Comparison of ENCODE assay signal across 14 mouse cellular contexts in genomic region chr19:3962469-3962868, GRCm38 (mm10). TPM values are rescaled to one million over a fixed set of nuclear protein-coding genes. Genes with fewer than 3 reads are reported as not detected.
DNase-seq lines count a peak whose midpoint lies in the region; ATAC-seq and TF ChIP-seq lines count a peak whose summit lies in the region.
"Had no signal": no experiment of that assay in that cellular context is flagged by ENCODE, and none has a peak within 500 bp of the region (broad histone marks: within the 10 kb centered on the region; RNA-seq: fewer than 3 reads in every experiment).

No protein-coding gene starts in this region.

- no peak overlapping the region for H3K4me3 ChIP-seq in layer of hippocampus, adult 2 months
- H3K4me3 ChIP-seq in ES-Bruce4 (ENCODE audit: low read depth, low read length), result no peak overlapping the region
- H3K4me3 ChIP-seq in liver, postnatal 0 days (ENCODE audit: low read depth, low read length), result no peak overlapping the region
- H3K4me3 ChIP-seq: limb, embryonic 13.5 days had no signal

- TF ChIP-seq POLR2A in ES-Bruce4 (IDR thresholded peaks at IDR 0.05; ENCODE audit: insufficient read depth, low read length), result no peak

- no peaks in the 10 kb centered on the region for H3K36me3 ChIP-seq in ES-Bruce4 (ENCODE audit: control insufficient read depth, insufficient read depth, low read length, poor library complexity, severe bottlenecking)
- no peaks in the 10 kb centered on the region for H3K36me3 ChIP-seq in liver, postnatal 0 days (replicated peaks; ENCODE audit: insufficient read depth, low read length)
- H3K36me3 ChIP-seq: limb, embryonic 13.5 days had no signal

- DNase-seq in CD4-positive, CD25-positive, alpha-beta regulatory T cell, adult 2 months (ENCODE audit: low read depth, low spot score), result peak; percentile 38
- DNase-seq in layer of hippocampus, adult 2 months (ENCODE audit: low spot score in 2 of 2), result no peak
- no peak for DNase-seq in layer of hippocampus, postnatal 36 days
- no peak for DNase-seq in liver, postnatal 0 days
- DNase-seq: adrenal gland, postnatal 25 days had no signal

- no peak overlapping the region for H3K4me2 ChIP-seq in liver, postnatal 0 days (ENCODE audit: low read depth, low read length)
- H3K4me2 ChIP-seq: limb, embryonic 13.5 days; midbrain, embryonic 11.5 days had no signal

- no peaks in the 10 kb centered on the region for H3K27me3 ChIP-seq in ES-Bruce4 (ENCODE audit: control insufficient read depth, insufficient read depth, low read length, poor library complexity, severe bottlenecking)
- no peaks in the 10 kb centered on the region for H3K27me3 ChIP-seq in liver, postnatal 0 days (ENCODE audit: insufficient read depth, low read length)
- H3K27me3 ChIP-seq: limb, embryonic 13.5 days had no signal

- WGBS in liver, postnatal 0 days (ENCODE audit: insufficient replicate concordance), result 13% methylated on average over 2 of the region's 2 CpGs

- ATAC-seq in CD4-positive, CD25-positive, alpha-beta regulatory T cell, adult 4 months, result no peak
- ATAC-seq in liver, postnatal 0 days, result no peak
- no peak for ATAC-seq in activated CD4-positive, CD25-positive, alpha-beta regulatory T cell, adult 4 months
- ATAC-seq in erythroid progenitor cell, adult 5-6 weeks (replicated peaks; ENCODE audit: low FRiP score, poor library complexity, severe bottlenecking), result no peak

- H3K4me1 ChIP-seq in ES-Bruce4 (ENCODE audit: control insufficient read depth, insufficient read depth, low read length), result no peaks in the 10 kb centered on the region
- H3K4me1 ChIP-seq in liver, postnatal 0 days (ENCODE audit: insufficient read depth), result no peaks in the 10 kb centered on the region
- H3K4me1 ChIP-seq: limb, embryonic 13.5 days had no signal

- no peak overlapping the region for H3K9ac ChIP-seq in ES-Bruce4 (ENCODE audit: low read depth, poor library complexity, severe bottlenecking)
- H3K9ac ChIP-seq in liver, postnatal 0 days (replicated peaks), result no peak overlapping the region
- H3K9ac ChIP-seq: limb, embryonic 13.5 days had no signal

- no peak overlapping the region for H3K27ac ChIP-seq in layer of hippocampus, adult 2 months
- no peak overlapping the region for H3K27ac ChIP-seq in ES-Bruce4 (ENCODE audit: insufficient read depth, low read length)
- no peak overlapping the region for H3K27ac ChIP-seq in liver, postnatal 0 days (ENCODE audit: low read depth)
- H3K27ac ChIP-seq: limb, embryonic 13.5 days had no signal

- H3K9me3 ChIP-seq in ES-Bruce4 (replicated peaks; ENCODE audit: control insufficient read depth, insufficient read depth, low read length, poor library complexity, severe bottlenecking), result no peaks in the 10 kb centered on the region
- H3K9me3 ChIP-seq in liver, postnatal 0 days (ENCODE audit: low read length), result no peaks in the 10 kb centered on the region
- H3K9me3 ChIP-seq: limb, embryonic 13.5 days had no signal

- peak; percentile 53 for TF ChIP-seq CTCF in layer of hippocampus, adult 2 months (conservative IDR thresholded peaks at IDR 0.05)
- TF ChIP-seq CTCF in ES-Bruce4 (IDR thresholded peaks at IDR 0.05; ENCODE audit: low read depth, low read length), result peak; percentile 41
- peak; percentile 45 for TF ChIP-seq CTCF in liver, postnatal 0 days (IDR thresholded peaks at IDR 0.05; ENCODE audit: low read depth)

- TF ChIP-seq EP300 in ES-Bruce4 (IDR thresholded peaks at IDR 0.05; ENCODE audit: insufficient read depth, low read depth, low read length), result no peak
- no peak for TF ChIP-seq EP300 in liver, postnatal 0 days (IDR thresholded peaks at IDR 0.05; ENCODE audit: low read depth)

RNA-seq across cellular contexts. Expression of gene Aldh3b3, which starts 4.0 kb away (rescaled TPM):
- not detected for polyA plus RNA-seq in CD4-positive, CD25-positive, alpha-beta regulatory T cell, adult 4 months (2017; shearing (Covaris generic))
- not detected for total RNA-seq in layer of hippocampus, adult 2 months (2021)
- not detected for total RNA-seq in layer of hippocampus, postnatal 36 days (2021)
- not detected in 2 replicates for polyA plus RNA-seq in ES-Bruce4 (2011; ENCODE audit: insufficient read depth, insufficient read length, low read depth, missing spikeins)
- polyA plus RNA-seq in liver, postnatal 0 days (2015; fragmentation: Nextera tagmentation; extraction: Ambion mirVana), result 0.04 and 0.13 TPM in 2 replicates
- not detected for polyA plus RNA-seq in activated CD4-positive, CD25-positive, alpha-beta regulatory T cell, adult 4 months (2017; shearing (Covaris generic))
- 3.6 TPM in 1 of 2 replicates, not detected in the other for total RNA-seq in erythroid progenitor cell, adult 5-6 weeks (2015; ENCODE audit: low replicate concordance)
- total RNA-seq in erythroid progenitor cell, adult 5-6 weeks (2017; ENCODE audit: low replicate concordance), result not detected in 2 replicates
- total RNA-seq: neutrophil, adult 5-6 weeks had no signal
- polyA plus RNA-seq: cortical plate, adult 2 months; midbrain, embryonic 11.5 days had no signal

RNA-seq across cellular contexts. Expression of gene Aldh3b2, which starts 9.7 kb away (rescaled TPM):
- polyA plus RNA-seq in CD4-positive, CD25-positive, alpha-beta regulatory T cell, adult 4 months (2017; shearing (Covaris generic)), result not detected
- under 1 TPM; 0.64 to 0.90 TPM for total RNA-seq in layer of hippocampus, adult 2 months (2021)
- under 1 TPM; 0.72 to 0.86 TPM for total RNA-seq in layer of hippocampus, postnatal 36 days (2021)
- 1.3 and 1.4 TPM in 2 replicates for polyA plus RNA-seq in ES-Bruce4 (2011; ENCODE audit: insufficient read depth, insufficient read length, low read depth, missing spikeins)
- polyA plus RNA-seq in liver, postnatal 0 days (2015; fragmentation: Nextera tagmentation; extraction: Ambion mirVana), result 0.09 and 0.11 TPM in 2 replicates
- not detected for polyA plus RNA-seq in activated CD4-positive, CD25-positive, alpha-beta regulatory T cell, adult 4 months (2017; shearing (Covaris generic))
- total RNA-seq in erythroid progenitor cell, adult 5-6 weeks (2015; ENCODE audit: low replicate concordance), result 1.3 and 6.5 TPM in 2 replicates
- 1.1 and 2.4 TPM in 2 replicates for total RNA-seq in erythroid progenitor cell, adult 5-6 weeks (2017; ENCODE audit: low replicate concordance)
- total RNA-seq: neutrophil, adult 5-6 weeks had no signal

RNA-seq across cellular contexts. Expression of gene Acy3, which starts 23.9 kb away (rescaled TPM):
- polyA plus RNA-seq in CD4-positive, CD25-positive, alpha-beta regulatory T cell, adult 4 months (2017; shearing (Covaris generic)), result 1 to 10 TPM in 1 of 2 experiments, not detected in 1; 1.5 TPM
- total RNA-seq in layer of hippocampus, adult 2 months (2021), result 1 to 10 TPM; 2.3 to 2.7 TPM
- total RNA-seq in layer of hippocampus, postnatal 36 days (2021), result 1 to 10 TPM; 1.4 TPM
- 4.8 and 7.8 TPM in 2 replicates for polyA plus RNA-seq in ES-Bruce4 (2011; ENCODE audit: insufficient read depth, insufficient read length, low read depth, missing spikeins)
- 19.3 and 22.0 TPM in 2 replicates for polyA plus RNA-seq in liver, postnatal 0 days (2015; fragmentation: Nextera tagmentation; extraction: Ambion mirVana)
- polyA plus RNA-seq in activated CD4-positive, CD25-positive, alpha-beta regulatory T cell, adult 4 months (2017; shearing (Covaris generic)), result 1 to 10 TPM; 1.2 to 1.6 TPM
- not detected in 2 replicates for total RNA-seq in erythroid progenitor cell, adult 5-6 weeks (2015; ENCODE audit: low replicate concordance)
- total RNA-seq in erythroid progenitor cell, adult 5-6 weeks (2017; ENCODE audit: low replicate concordance), result not detected in 2 replicates
- total RNA-seq: neutrophil, adult 5-6 weeks had no signal

RNA-seq across cellular contexts. Expression of gene Unc93b1, which starts 27.5 kb away (rescaled TPM):
- 10 to 100 TPM; 20.8 to 54.2 TPM for polyA plus RNA-seq in CD4-positive, CD25-positive, alpha-beta regulatory T cell, adult 4 months (2017; shearing (Covaris generic))
- 10 to 100 TPM; 11.4 to 16.1 TPM for total RNA-seq in layer of hippocampus, adult 2 months (2021)
- 10 to 100 TPM; 14.2 to 14.5 TPM for total RNA-seq in layer of hippocampus, postnatal 36 days (2021)
- polyA plus RNA-seq in ES-Bruce4 (2011; ENCODE audit: insufficient read depth, insufficient read length, low read depth, missing spikeins), result 12.1 and 13.5 TPM in 2 replicates
- polyA plus RNA-seq in liver, postnatal 0 days (2015; fragmentation: Nextera tagmentation; extraction: Ambion mirVana), result 42.6 and 48.1 TPM in 2 replicates
- polyA plus RNA-seq in activated CD4-positive, CD25-positive, alpha-beta regulatory T cell, adult 4 months (2017; shearing (Covaris generic)), result 10 to 100 TPM; 17.1 to 21.8 TPM
- total RNA-seq in erythroid progenitor cell, adult 5-6 weeks (2015; ENCODE audit: low replicate concordance), result 28.5 and 29.3 TPM in 2 replicates
- 28.2 and 34.4 TPM in 2 replicates for total RNA-seq in erythroid progenitor cell, adult 5-6 weeks (2017; ENCODE audit: low replicate concordance)

RNA-seq across cellular contexts. Expression of gene Tbx10, which starts 30.1 kb away (rescaled TPM):
- not detected for polyA plus RNA-seq in CD4-positive, CD25-positive, alpha-beta regulatory T cell, adult 4 months (2017; shearing (Covaris generic))
- not detected for total RNA-seq in layer of hippocampus, adult 2 months (2021)
- total RNA-seq in layer of hippocampus, postnatal 36 days (2021), result not detected
- not detected in 2 replicates for polyA plus RNA-seq in ES-Bruce4 (2011; ENCODE audit: insufficient read depth, insufficient read length, low read depth, missing spikeins)
- not detected in 2 replicates for polyA plus RNA-seq in liver, postnatal 0 days (2015; fragmentation: Nextera tagmentation; extraction: Ambion mirVana)
- polyA plus RNA-seq in activated CD4-positive, CD25-positive, alpha-beta regulatory T cell, adult 4 months (2017; shearing (Covaris generic)), result not detected
- total RNA-seq in erythroid progenitor cell, adult 5-6 weeks (2015; ENCODE audit: low replicate concordance), result not detected in 2 replicates
- total RNA-seq in erythroid progenitor cell, adult 5-6 weeks (2017; ENCODE audit: low replicate concordance), result not detected in 2 replicates
- total RNA-seq: adrenal gland, postnatal 25 days; heart, postnatal 14 days; neutrophil, adult 5-6 weeks had no signal
- polyA plus RNA-seq: cortical plate, adult 2 months; limb, embryonic 13.5 days; midbrain, embryonic 11.5 days had no signal
